Mouse (Mus musculus) MEL (cell line): ENCODE data around the gene Mtx1. TPM values are rescaled to one million over a fixed set of nuclear protein-coding genes. Genes with fewer than 3 reads are reported as not detected.

Experiments
- DNase-seq: peaks from one replicate; pipeline ENCODE4 v3.0.0; 2011; ENCODE audit warnings: low read depth, low spot score
- H3K27ac ChIP-seq: 2 replicates; pipeline ENCODE4 v1.5.1; 2012; ENCODE audit warnings: low read depth, mild to moderate bottlenecking, control low read depth, low read length, moderate library complexity; ENCODE audit not compliant: control insufficient read depth
- H3K27me3 ChIP-seq, 2 experiments: fragments of 150-350 bp in 1 of 2; sonication (generic) in 1 of 2; 2 replicates each; pipeline ENCODE4 v1.6.1; 2012; ENCODE audit warnings: low read length in 2 of 2, mild to moderate bottlenecking in 2 of 2, improper control_type of control experiment in 1 of 2, moderate library complexity in 1 of 2; ENCODE audit not compliant: insufficient read depth in 2 of 2, control insufficient read depth in 1 of 2
- H3K36me3 ChIP-seq, 2 experiments: 2 replicates each; pipeline ENCODE4 v1.6.1; 2012 to 2014; ENCODE audit warnings: low read length in 2 of 2, improper control_type of control experiment in 1 of 2, inconsistent platforms in 1 of 2, mild to moderate bottlenecking in 1 of 2; ENCODE audit not compliant: insufficient read depth in 2 of 2, control insufficient read depth in 1 of 2
- H3K4me1 ChIP-seq, 2 experiments: fragments of 150-350 bp in 1 of 2; sonication (generic) in 1 of 2; 2 replicates each; pipeline ENCODE4 v1.6.1; 2012; ENCODE audit warnings: low read length in 2 of 2, improper control_type of control experiment in 1 of 2, mild to moderate bottlenecking in 1 of 2; ENCODE audit not compliant: insufficient read depth in 2 of 2, control insufficient read depth in 1 of 2
- H3K4me3 ChIP-seq, 2 experiments: fragments of 150-350 bp in 1 of 2; sonication (generic) in 1 of 2; 2 replicates each; pipeline ENCODE4 v1.5.1; 2012; ENCODE audit warnings: low read depth in 2 of 2, low read length in 2 of 2, mild to moderate bottlenecking in 2 of 2, moderate library complexity in 2 of 2, control low read depth in 1 of 2, improper control_type of control experiment in 1 of 2; ENCODE audit not compliant: control insufficient read depth in 1 of 2, insufficient read depth in 1 of 2
- H3K79me2 ChIP-seq: 2 replicates; pipeline ENCODE4 v1.6.1; 2012; ENCODE audit warnings: mild to moderate bottlenecking, low read length, moderate library complexity; ENCODE audit not compliant: control insufficient read depth, poor library complexity, insufficient read depth
- H3K9ac ChIP-seq: 2 replicates; pipeline ENCODE4 v1.6.1; 2012; ENCODE audit warnings: low read depth, mild to moderate bottlenecking, control low read depth, low read length, moderate library complexity; ENCODE audit not compliant: control insufficient read depth, poor library complexity, severe bottlenecking
- H3K9me3 ChIP-seq: fragments of 150-350 bp; sonication (generic); replicated peaks from 2 replicates; pipeline ENCODE4 v1.6.1; 2012; ENCODE audit warnings: mild to moderate bottlenecking, low read length, improper control_type of control experiment, moderate library complexity; ENCODE audit not compliant: insufficient read depth
- CHD2 ChIP-seq: IDR thresholded peaks from 2 replicates; pipeline ENCODE4 v1.6.1; 2011; ENCODE audit warnings: low read length, improper control_type of control experiment
- MEF2A ChIP-seq: IDR thresholded peaks from 2 replicates; pipeline ENCODE4 v1.6.1; 2014; ENCODE audit warnings: low read depth, mild to moderate bottlenecking, inconsistent platforms, low read length, improper control_type of control experiment; ENCODE audit not compliant: poor library complexity, insufficient replicate concordance, severe bottlenecking; ENCODE audit errors: extremely low read depth
- MXI1 ChIP-seq: IDR thresholded peaks from 2 replicates; pipeline ENCODE4 v1.6.1; 2011; ENCODE audit warnings: mild to moderate bottlenecking, low read depth, low read length, improper control_type of control experiment
- MYC ChIP-seq: IDR thresholded peaks from 2 replicates; pipeline ENCODE4 v1.6.1; 2011; ENCODE audit warnings: low read depth, mild to moderate bottlenecking, low read length, improper control_type of control experiment, moderate library complexity
- NELFE ChIP-seq: IDR thresholded peaks from 2 replicates; pipeline ENCODE4 v1.6.1; 2011; ENCODE audit warnings: low read depth, low read length, improper control_type of control experiment
- SIN3A ChIP-seq: IDR thresholded peaks from 2 replicates; pipeline ENCODE4 v1.6.1; 2012; ENCODE audit warnings: low read length, improper control_type of control experiment, inconsistent platforms
- TBP ChIP-seq: IDR thresholded peaks from 2 replicates; pipeline ENCODE4 v1.8.0; 2011; ENCODE audit warnings: low read depth, low read length, improper control_type of control experiment
- USF2 ChIP-seq, 2 experiments: IDR thresholded peaks; 2 replicates each; pipeline ENCODE4 v1.6.1; 2011 to 2012; ENCODE audit warnings: improper control_type of control experiment in 2 of 2, low read length in 2 of 2, borderline replicate concordance in 1 of 2, inconsistent platforms in 1 of 2, low read depth in 1 of 2, mild to moderate bottlenecking in 1 of 2; ENCODE audit not compliant: insufficient read depth in 1 of 2
- polyA plus RNA-seq, 2 experiments: library from polyadenylated mRNA; stranded (reverse) in 1 of 2; unstranded in 1 of 2; fragments of >175 nt in 1 of 2; fragments of >200 nt in 1 of 2; gene quantifications; 2 replicates each; pipeline versions ENCODE4 v1.2.1 to v1.2.4; 2012; ENCODE audit warnings: low replicate concordance in 2 of 2, low read depth in 1 of 2; ENCODE audit not compliant: insufficient read length in 2 of 2, insufficient read depth in 1 of 2, missing spikeins in 1 of 2
- total RNA-seq: library from RNA; depleted of rRNA; stranded (reverse); fragments of 300-350 nt; gene quantifications from 2 replicates; pipeline ENCODE4 v1.2.3, GENCODE M21; 2012

The Mtx1 gene
- total and polyA plus RNA-seq, 3 experiments = 314 to 369 TPM; not detected in 1

- no peak for TF ChIP-seq CHD2
- Histone ChIP-seq H3K27me3 (no peaks in the 10 kb centered on the region), H3K4me1 (peaks cover 3 to 17% of the 10 kb centered on the region in 2 experiments; a peak in 3 of 4 replicates), H3K79me2 (peaks cover 23% of the 10 kb centered on the region), H3K9ac (no peak overlapping the region), H3K9me3 (no peaks in the 10 kb centered on the region), H3K4me3 (no peak overlapping the region), H3K36me3 (peaks cover 19 to 32% of the 10 kb centered on the region in 2 experiments), H3K27ac (no peak overlapping the region)
- DNase-seq = no peak
Measured at GRCm38 (mm10) chr3:89175544-89175943, 51.3 kb downstream of the Mtx1 start.

DNA sequence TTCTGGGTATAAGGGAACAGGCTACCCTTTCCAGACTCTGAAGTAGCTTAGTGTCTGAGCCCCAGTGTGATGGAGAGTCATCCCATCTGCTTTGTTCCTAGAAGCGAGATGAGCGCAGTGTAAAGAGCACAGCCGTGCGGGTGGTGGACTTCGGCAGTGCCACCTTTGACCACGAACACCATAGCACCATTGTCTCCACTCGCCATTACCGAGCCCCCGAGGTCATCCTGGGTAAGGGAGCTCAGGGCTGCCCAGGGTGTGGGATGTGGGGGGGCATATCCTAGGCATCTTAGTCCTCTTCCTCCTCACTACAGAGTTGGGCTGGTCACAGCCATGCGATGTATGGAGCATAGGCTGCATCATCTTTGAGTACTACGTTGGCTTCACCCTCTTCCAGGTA, 52.0 kb downstream of the Mtx1 start:
- 0 out of 2 replicates have a peak, but pooled peaks have one; percentile 8 for TF ChIP-seq NELFE
- TF ChIP-seq MXI1 = no peak
- no peak for TF ChIP-seq MYC
- TF ChIP-seq, all 39 proteins: peak for 1
- Histone ChIP-seq H3K4me1 (peaks cover 3 to 17% of the 10 kb centered on the region in 2 experiments; a peak in 3 of 4 replicates), H3K9me3 (no peaks in the 10 kb centered on the region), H3K27ac (no peak overlapping the region), H3K27me3 (no peaks in the 10 kb centered on the region), H3K4me3 (no peak overlapping the region), H3K36me3 (peaks cover 16 to 31% of the 10 kb centered on the region in 2 experiments), H3K9ac (no peak overlapping the region), H3K79me2 (peaks cover 23% of the 10 kb centered on the region)
- DNase-seq = no peak

- Histone ChIP-seq H3K9me3 (no peaks in the 10 kb centered on the region), H3K4me1 (peaks cover 5 to 17% of the 10 kb centered on the region in 2 experiments), H3K27ac (no peak overlapping the region), H3K79me2 (peaks cover 29% of the 10 kb centered on the region), H3K36me3 (peaks cover 19% of the 10 kb centered on the region in 2 experiments), H3K27me3 (no peaks in the 10 kb centered on the region), H3K4me3 (no peak overlapping the region), H3K9ac (no peak overlapping the region)
- TF ChIP-seq TBP (no peak), MXI1 (no peak), USF2 (IDR thresholded peaks at IDR 0.05; ENCODE audit: borderline replicate concordance in 1 of 2, insufficient read depth in 1 of 2, low read depth in 1 of 2, low read length in 2 of 2) (no peak), SIN3A (no peak), MEF2A (no peak), MYC (no peak)
- DNase-seq = no peak
Measured at GRCm38 (mm10) chr3:89166945-89167344, 59.9 kb downstream of the Mtx1 start.
